Mouse (Mus musculus): ENCODE data around the gene Aco1.
"Not testable (repeated sequence)": the region's sequence is repeated elsewhere in the genome, so short reads cannot be mapped to it uniquely, and the experiment has no call there.

Aco1 gene

GRCm38 (mm10) chr4:40142743-40143532, at the start of gene Aco1:
Gene Aco1, plus strand, starts transcription at chr4:40143081.
- peak; percentile 94 to 95 for DNase-seq (ENCODE audit: low spot score in 2 of 2)

DNA sequence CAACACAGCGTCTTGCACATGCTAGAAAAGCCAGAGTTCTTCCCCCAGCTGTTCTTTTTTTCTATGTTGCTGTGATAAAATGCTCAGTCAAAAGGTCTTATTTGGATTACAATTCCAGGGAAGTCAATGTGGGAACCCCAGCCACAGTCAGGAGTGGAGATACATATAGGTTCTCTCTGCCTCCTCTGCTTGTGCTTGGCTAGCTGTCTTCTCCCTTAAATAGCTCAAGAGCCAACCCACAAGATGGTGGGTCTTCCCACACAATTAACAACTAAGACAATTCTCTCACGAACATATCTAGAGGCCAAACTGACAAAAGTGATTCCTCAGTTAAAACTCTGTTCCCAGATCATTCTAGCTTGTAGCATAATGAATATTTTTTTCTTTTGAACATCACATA, 47.9 kb upstream of the Aco1 start:
- DNase-seq (ENCODE audit: low spot score in 2 of 2) = no peak

DNA sequence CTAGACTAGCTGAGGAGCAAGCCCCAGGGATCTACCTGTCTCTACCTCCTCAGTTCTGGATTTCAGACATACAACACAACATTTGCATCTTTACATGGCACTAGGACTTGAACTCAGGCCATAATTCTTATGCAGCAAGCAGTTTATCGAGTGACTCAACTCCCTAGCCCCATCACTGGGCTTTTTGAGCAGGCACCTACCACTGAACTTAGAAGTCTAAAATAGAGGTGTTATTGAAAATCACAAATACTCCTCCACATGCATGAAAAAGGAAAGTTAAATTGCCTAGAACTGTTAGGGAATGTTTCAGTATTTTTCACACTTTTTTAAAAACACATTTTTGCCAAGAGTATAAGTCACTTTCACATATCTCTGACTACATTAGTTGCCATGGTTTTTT, 39.9 kb upstream of the Aco1 start:
- DNase-seq (ENCODE audit: low spot score in 2 of 2) = no peak

- DNase-seq (ENCODE audit: low spot score in 2 of 2) = no peak
Observed at GRCm38 (mm10) chr4:40106004-40106536, 36.8 kb upstream of the Aco1 start.

DNA sequence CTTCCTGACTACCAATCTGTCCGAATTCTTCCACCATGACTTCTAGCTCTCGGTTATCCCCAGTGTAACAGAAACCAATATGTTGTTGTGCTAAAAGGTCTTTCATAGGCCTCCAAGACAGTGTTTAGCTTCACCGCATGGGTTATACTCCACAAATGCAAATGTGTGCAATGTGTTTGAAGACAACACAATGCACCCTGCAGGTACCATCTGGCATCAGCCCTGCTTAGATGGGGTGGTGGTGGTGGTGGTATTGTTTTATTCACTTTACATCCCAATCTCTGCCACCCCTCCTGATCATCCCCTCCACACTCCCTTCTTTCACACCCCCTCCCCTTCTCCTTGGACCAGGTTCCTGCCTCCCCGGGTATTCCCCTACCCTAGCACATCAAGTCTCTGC, 34.9 kb upstream of the Aco1 start:
- DNase-seq (ENCODE audit: low spot score in 2 of 2) = no peak

DNA sequence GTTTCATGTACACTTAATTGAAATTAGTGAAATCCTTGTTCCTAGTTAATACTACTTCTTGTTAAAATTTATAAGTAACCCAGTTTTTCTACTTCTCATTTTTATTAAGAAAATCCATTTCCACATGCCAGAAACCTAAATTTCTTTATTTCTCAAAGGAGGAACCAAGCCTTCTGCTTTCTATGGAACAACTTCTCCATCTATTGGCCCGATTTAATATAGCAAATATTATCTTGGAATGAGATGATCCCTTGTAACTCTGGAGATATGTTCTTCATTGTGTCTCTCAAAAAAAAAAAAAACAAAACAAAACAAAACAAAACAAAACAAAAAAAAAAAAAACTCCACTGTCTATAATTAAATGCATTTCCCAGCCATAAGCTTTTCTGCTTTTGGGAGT, 29.7 kb upstream of the Aco1 start:
- DNase-seq (ENCODE audit: low spot score in 2 of 2) = no peak

GRCm38 (mm10) chr4:40121221-40121620, 21.7 kb upstream of the Aco1 start:
- DNase-seq (ENCODE audit: low spot score in 2 of 2) = no peak

DNA sequence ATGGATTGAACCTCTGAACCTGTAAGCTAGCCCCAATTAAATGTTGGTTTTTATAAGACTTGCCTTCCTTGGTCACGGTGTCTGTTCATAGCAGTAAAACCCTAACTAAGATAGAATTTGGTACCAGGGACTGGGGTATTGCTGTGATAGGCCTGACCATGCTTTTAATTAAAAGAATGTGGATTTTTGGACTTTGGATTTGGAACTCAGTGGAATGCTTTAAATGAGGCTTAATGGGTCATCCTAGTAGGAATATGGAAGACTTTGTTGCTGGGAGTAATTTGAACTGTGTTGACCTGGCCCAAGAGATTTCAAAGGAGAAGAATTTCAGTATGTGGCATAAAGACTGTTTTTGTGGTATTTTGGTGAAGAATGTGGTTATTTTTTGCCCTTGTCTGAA, 20.6 kb upstream of the Aco1 start:
- DNase-seq (ENCODE audit: low spot score in 2 of 2) = not testable (repeated sequence)

- peak; percentile 59 to 65 for DNase-seq (ENCODE audit: low spot score in 2 of 2)
Observed at GRCm38 (mm10) chr4:40134468-40135102, 8.3 kb upstream of the Aco1 start.

DNA sequence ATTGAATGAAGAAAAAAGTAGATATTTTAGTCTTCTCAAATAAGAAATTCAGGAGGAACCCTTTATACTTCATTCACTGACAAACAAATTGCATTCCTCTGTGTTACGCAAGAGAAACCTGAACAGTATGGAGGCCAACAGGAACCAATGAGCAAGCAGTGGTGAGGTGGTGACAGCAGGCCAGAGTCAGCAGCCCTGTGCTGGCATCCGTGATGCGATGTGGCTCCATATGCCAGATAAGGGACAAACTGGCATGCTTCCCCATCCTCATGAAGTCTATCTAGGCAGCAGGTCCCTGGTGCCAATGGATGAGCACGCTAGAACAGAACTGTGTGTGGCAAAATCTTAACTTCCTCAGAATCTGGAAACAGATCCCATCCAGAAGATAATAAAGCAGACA, 6.4 kb upstream of the Aco1 start:
- no peak for DNase-seq (ENCODE audit: low spot score in 2 of 2)

DNA sequence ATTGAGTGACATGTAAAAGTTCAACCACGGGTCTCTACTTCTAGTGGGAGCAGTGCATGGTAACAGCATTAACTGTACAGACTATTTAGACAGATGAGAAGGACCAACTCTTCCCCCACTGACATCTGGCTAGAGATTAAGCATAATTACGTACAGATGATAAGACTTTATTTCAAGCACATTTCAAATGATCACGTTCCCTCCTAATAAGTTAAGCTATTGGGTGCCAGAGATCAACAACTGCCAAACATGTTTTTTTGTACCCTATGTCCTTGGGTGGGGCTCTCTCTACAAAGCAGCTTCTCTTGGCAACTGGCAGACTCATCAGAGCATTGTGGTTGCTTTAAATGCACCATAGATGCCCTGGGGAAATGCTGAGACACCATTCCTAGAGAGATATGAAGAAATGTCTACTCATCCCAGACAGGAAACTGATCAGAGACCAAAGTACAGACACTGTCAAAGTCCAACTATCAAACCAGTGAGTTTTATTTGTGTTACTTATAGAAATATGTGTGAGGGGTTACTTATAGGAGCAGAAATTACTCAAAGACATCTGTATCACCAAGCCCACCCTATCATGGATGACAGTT, 3.1 kb upstream of the Aco1 start:
- no peak for DNase-seq (ENCODE audit: low spot score in 2 of 2)

DNA sequence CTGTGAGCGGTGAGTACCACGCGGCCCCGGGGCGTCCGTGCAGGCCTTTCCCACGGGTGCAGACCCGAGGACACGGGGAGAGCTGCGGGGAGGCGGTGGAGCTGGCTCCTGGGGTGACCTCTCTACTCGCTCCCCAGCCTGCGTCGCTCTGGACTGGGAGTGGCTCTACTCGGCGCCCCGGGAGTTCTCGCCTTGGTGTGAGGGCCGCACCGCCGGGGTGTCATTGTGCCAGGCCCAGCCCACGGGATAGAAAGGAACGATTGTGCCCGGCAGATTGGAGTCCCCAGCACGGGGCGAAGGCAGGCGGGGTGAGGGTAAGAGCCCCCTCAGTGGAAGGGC, 621 bp downstream of the Aco1 start:
- DNase-seq (ENCODE audit: low spot score in 2 of 2) = no peak

DNA sequence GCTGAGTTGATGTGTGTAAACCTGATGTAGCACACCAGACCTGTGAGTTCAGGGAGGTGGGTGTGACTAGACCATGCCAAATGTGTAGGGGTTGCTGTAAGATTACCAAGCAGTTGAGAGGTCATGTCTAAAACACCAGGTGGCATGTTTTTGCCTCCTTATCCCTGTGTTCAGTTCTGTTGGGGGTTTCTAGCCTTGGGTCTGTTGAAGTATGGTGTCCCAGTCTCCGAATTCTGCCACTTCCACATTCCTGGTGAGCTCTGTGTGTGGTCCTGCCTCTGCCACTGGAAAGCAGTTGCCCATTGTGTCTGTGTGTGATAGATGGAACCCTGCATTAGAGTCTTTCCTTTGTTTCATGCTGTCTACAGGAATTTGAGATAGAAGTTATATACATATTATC, 1.7 kb downstream of the Aco1 start:
- DNase-seq (ENCODE audit: low spot score in 2 of 2) = no peak

- DNase-seq (ENCODE audit: low spot score in 2 of 2) = no peak
Observed at GRCm38 (mm10) chr4:40144981-40145380, 2.1 kb downstream of the Aco1 start.

- peak; percentile 1 to 7 for DNase-seq (ENCODE audit: low spot score in 2 of 2)
Observed at GRCm38 (mm10) chr4:40148281-40148680, 5.4 kb downstream of the Aco1 start.

GRCm38 (mm10) chr4:40150046-40150445, 7.2 kb downstream of the Aco1 start:
- DNase-seq (ENCODE audit: low spot score in 2 of 2) = no peak

DNA sequence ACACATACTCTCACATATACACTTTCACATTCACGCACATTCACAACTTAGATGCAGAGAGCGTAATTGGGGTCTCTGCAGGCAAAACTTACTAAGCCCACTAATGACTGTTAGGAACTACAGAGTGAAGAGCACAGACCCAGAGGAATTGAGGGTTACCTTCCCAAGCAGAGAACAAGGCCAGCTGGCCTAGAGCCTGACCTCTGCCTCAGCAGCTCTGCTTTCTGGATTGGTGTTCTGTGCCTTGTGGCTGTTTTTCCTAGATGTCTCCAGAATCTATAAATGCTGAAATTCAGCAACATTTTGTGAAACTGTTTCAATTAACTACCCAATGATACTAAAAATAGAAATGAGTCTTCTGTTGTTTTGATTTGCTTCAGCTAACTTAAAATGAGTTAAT, 9.9 kb downstream of the Aco1 start:
- DNase-seq (ENCODE audit: low spot score in 2 of 2) = no peak

GRCm38 (mm10) chr4:40153500-40153899, 10.6 kb downstream of the Aco1 start:
- DNase-seq (ENCODE audit: low spot score in 2 of 2) = no peak

DNA sequence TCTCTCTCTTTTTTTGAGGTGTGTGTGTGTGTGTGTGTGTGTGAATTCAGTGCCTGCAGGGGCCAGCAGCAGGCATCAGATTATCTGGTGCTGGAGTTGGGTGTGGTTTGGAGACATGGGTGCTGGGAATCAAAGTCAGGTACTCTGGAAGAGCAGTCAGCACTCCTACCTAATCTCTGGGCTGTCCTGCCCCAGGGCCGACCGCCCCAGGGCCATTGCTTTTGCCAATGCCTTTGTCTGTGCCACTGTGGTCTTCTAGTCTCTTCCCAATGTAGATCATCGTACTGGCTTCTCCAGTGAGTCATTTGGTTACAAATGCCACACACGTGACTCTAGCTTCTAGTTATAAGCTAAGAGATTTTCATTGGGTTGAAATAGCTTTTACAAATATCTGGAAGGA, 11.9 kb downstream of the Aco1 start:
- DNase-seq (ENCODE audit: low spot score in 2 of 2) = no peak

DNA sequence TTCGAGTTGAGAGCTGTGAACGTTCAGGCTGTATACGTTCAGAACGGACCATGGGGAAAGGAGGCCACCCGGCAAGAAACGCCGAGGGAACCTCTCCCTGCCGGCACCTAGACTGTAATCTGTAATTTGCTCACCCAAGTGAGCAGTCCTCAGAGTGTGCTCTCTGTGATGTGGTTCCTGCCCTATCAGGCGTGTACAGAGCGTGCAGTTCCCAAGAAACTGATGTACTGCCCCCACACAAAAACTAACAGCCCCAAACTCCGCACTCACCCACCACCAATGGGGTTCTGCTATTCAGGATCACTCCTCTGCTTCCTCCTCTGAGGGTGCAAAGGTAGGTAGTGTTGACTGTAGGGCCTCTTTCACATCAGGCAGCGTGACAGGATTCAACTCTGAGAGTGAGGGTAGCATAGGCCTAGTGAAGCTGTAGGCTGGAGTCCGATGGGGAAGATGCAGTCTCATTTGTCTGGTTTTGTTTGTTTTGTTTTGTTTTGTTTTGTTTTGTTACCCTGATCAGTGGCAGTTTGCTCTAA, 12.7 kb downstream of the Aco1 start:
- DNase-seq (ENCODE audit: low spot score in 2 of 2) = no peak

- peak in 1 of 2 experiments; percentile 15 for DNase-seq (ENCODE audit: low spot score in 2 of 2)
Observed at GRCm38 (mm10) chr4:40156153-40156552, 13.3 kb downstream of the Aco1 start.

DNA sequence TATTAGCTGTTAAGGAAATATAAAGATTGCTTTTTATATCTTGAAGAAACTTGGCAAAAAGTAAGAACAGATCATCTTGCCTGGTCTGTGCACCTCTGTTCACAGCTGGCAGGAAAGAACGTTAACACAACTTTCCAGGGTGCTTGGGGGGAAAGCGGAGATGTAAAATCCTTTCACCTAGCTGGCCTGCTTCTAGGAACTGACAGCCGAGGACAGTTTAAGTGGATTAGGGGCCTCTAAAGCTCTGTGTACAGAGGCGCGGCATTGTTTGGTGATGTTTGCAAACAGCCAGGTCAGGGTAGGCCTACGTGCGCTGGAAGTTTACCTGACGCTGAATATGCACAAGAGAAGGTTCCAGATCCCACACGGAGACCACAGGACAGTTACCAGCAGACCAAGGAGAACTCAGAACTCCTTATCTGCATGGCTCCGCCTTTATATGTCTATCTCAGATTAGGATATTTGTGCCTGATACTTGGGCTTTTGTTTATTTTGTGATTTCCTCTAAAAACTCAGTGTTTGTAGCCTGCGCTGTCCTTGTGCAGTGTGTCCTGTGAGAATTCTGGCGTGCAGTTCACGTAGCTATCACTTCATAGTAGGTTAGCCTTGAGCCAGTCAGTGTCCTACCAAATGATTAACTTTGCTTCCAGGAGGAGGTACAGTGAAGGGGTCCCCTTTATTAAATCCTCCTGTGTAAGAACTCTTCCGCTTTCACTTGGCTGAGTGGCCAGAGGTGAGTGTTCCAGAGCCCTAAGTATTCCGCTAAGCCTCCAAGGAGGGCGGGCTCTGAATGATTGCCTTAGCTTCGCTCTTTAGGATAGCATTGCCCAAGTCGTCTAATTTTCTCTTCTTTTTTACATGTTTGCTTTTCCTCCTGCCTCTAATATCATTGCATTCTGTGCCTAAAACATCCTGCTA, 14.0 kb downstream of the Aco1 start:
- DNase-seq (ENCODE audit: low spot score in 2 of 2) = no peak

Measured in spleen, postnatal 36 days (tissue).